Mouse (Mus musculus) E14TG2a.4 (cell line): Measurements from ENCODE around the gene Dsp.

ENCODE experiments used
- H3K27me3 ChIP-seq: 2 replicates; pipeline ENCODE4 v1.6.1; 2014; ENCODE audit warnings: low read length, control low read depth; ENCODE audit not compliant: insufficient read depth
- H3K36me3 ChIP-seq: 2 replicates; pipeline ENCODE4 v1.6.1; 2014; ENCODE audit warnings: low read length, control low read depth; ENCODE audit not compliant: insufficient read depth
- H3K4me1 ChIP-seq: replicated peaks from 2 replicates; pipeline ENCODE4 v1.6.1; 2014; ENCODE audit warnings: low read depth, low read length, control low read depth
- H3K4me3 ChIP-seq: replicated peaks from 2 replicates; pipeline ENCODE4 v1.5.1; 2014; ENCODE audit warnings: mild to moderate bottlenecking, low read length
- H3K9me3 ChIP-seq: 2 replicates; pipeline ENCODE4 v1.6.1; 2014; ENCODE audit warnings: low read length, control low read depth
- CTCF ChIP-seq: conservative IDR thresholded peaks from 2 replicates; pipeline ENCODE4 v1.5.1; 2014; ENCODE audit warnings: low read length
- NANOG ChIP-seq: IDR thresholded peaks from 2 replicates; pipeline ENCODE4 v1.6.1; 2014; ENCODE audit warnings: borderline replicate concordance, low read length, mixed read lengths
- POU5F1 ChIP-seq: IDR thresholded peaks from 2 replicates; pipeline ENCODE4 v1.6.1; 2014; ENCODE audit warnings: low read length, borderline replicate concordance

Dsp gene

GRCm38 (mm10) chr13:38130116-38130515, 21.0 kb upstream of the Dsp start:
- Histone ChIP-seq H3K9me3 (no peaks in the 10 kb centered on the region), H3K27me3 (peaks cover 2% of the 10 kb centered on the region; the same call in 1 of the 2 replicates), H3K4me3 (no peak overlapping the region), H3K36me3 (no peaks in the 10 kb centered on the region), H3K4me1 (peaks cover 41% of the 10 kb centered on the region)
- TF ChIP-seq CTCF (no peak), NANOG (no peak), POU5F1 (no peak)

- H3K9me3 ChIP-seq = no peaks in the 10 kb centered on the region
- H3K27me3 ChIP-seq = peaks cover 4% of the 10 kb centered on the region; the same call in 1 of the 2 replicates
- TF ChIP-seq POU5F1 (no peak), NANOG (peak; percentile 94)
- peaks cover 41% of the 10 kb centered on the region for H3K4me1 ChIP-seq
- H3K4me3 ChIP-seq = no peak overlapping the region
- H3K36me3 ChIP-seq = no peaks in the 10 kb centered on the region
Observed at GRCm38 (mm10) chr13:38133016-38133528, 18.0 kb upstream of the Dsp start.

- no peak overlapping the region for H3K4me3 ChIP-seq
- no peaks in the 10 kb centered on the region for H3K9me3 ChIP-seq
- peaks cover 45% of the 10 kb centered on the region for H3K4me1 ChIP-seq
- no peaks in the 10 kb centered on the region for H3K36me3 ChIP-seq
- H3K27me3 ChIP-seq = 0 out of 2 replicates have a peak, but pooled peaks cover 5% of the 10 kb centered on the region
- TF ChIP-seq POU5F1 (no peak), CTCF (no peak), NANOG (no peak)
Observed at GRCm38 (mm10) chr13:38140521-38140920, 10.6 kb upstream of the Dsp start.

- TF ChIP-seq NANOG = 0 out of 2 replicates have a peak, but pooled peaks have one; percentile 20
- TF ChIP-seq CTCF = no peak
- TF ChIP-seq POU5F1 = no peak
- H3K4me3 ChIP-seq = 0 out of 2 replicates have a peak overlapping the region, but pooled peaks have one; percentile 18
- H3K27me3 ChIP-seq = peaks cover 19% of the 10 kb centered on the region
- no peaks in the 10 kb centered on the region for H3K36me3 ChIP-seq
- H3K9me3 ChIP-seq = no peaks in the 10 kb centered on the region
- H3K4me1 ChIP-seq = peaks cover 52% of the 10 kb centered on the region
Observed at GRCm38 (mm10) chr13:38144962-38145713, 6.0 kb upstream of the Dsp start.

- TF ChIP-seq CTCF = no peak
- TF ChIP-seq POU5F1 = no peak
- TF ChIP-seq NANOG = no peak
- no peak overlapping the region for H3K4me3 ChIP-seq
- H3K9me3 ChIP-seq = no peaks in the 10 kb centered on the region
- peaks cover 46% of the 10 kb centered on the region for H3K27me3 ChIP-seq
- H3K36me3 ChIP-seq = no peaks in the 10 kb centered on the region
- H3K4me1 ChIP-seq = peaks cover 47% of the 10 kb centered on the region
Observed at GRCm38 (mm10) chr13:38148348-38148747, 2.7 kb upstream of the Dsp start.

GRCm38 (mm10) chr13:38151671-38152428, 756 bp downstream of the Dsp start:
- Histone ChIP-seq H3K4me3 (peak overlapping the region; percentile 80), H3K27me3 (peaks cover 47% of the 10 kb centered on the region), H3K9me3 (no peaks in the 10 kb centered on the region), H3K4me1 (peaks cover 51% of the 10 kb centered on the region), H3K36me3 (no peaks in the 10 kb centered on the region)
- no peak for TF ChIP-seq NANOG
- no peak for TF ChIP-seq POU5F1
- TF ChIP-seq CTCF = no peak

- Histone ChIP-seq H3K27me3 (peaks cover 47% of the 10 kb centered on the region), H3K9me3 (no peaks in the 10 kb centered on the region), H3K36me3 (no peaks in the 10 kb centered on the region), H3K4me3 (peak overlapping the region; percentile 80), H3K4me1 (peaks cover 58% of the 10 kb centered on the region)
- TF ChIP-seq NANOG = no peak
- no peak for TF ChIP-seq CTCF
- no peak for TF ChIP-seq POU5F1
Observed at GRCm38 (mm10) chr13:38152429-38153035, 1.4 kb downstream of the Dsp start.

- Histone ChIP-seq H3K27me3 (peaks cover 30% of the 10 kb centered on the region), H3K4me1 (peaks cover 58% of the 10 kb centered on the region), H3K4me3 (0 out of 2 replicates have a peak overlapping the region, but pooled peaks have one; percentile 13), H3K9me3 (no peaks in the 10 kb centered on the region), H3K36me3 (no peaks in the 10 kb centered on the region)
- TF ChIP-seq CTCF (no peak), POU5F1 (no peak), NANOG (no peak)
Observed at GRCm38 (mm10) chr13:38155523-38155922, 4.4 kb downstream of the Dsp start.
